Mouse (Mus musculus): ENCODE measurements at regions not wholly inside any gene's neighbourhood (a gene's known extent, or its start where the extent isn't known, plus 50 kb on each side); places are given as distances from the start of the nearest gene placed in this dataset.

- no peak for ATAC-seq (ENCODE audit: poor library complexity, severe bottlenecking)
Measured at GRCm38 (mm10) chr6:50898792-50899191, 244.6 kb upstream of the Npvf start.

- ATAC-seq (ENCODE audit: poor library complexity, severe bottlenecking): no peak
Measured at GRCm38 (mm10) chr6:50915166-50916030, 261.2 kb upstream of the Npvf start.

- ATAC-seq (ENCODE audit: poor library complexity, severe bottlenecking): no peak
Measured at GRCm38 (mm10) chr6:50918248-50918647, 264.0 kb upstream of the Npvf start.

- no peak for ATAC-seq (ENCODE audit: poor library complexity, severe bottlenecking)
Measured at GRCm38 (mm10) chr6:50922235-50922634, 268.0 kb upstream of the Npvf start.

- no peak for ATAC-seq (ENCODE audit: poor library complexity, severe bottlenecking)
Measured at GRCm38 (mm10) chr6:50924571-50924970, 270.3 kb upstream of the Npvf start.

- no peak for ATAC-seq (ENCODE audit: poor library complexity, severe bottlenecking)
Measured at GRCm38 (mm10) chr6:50924998-50925397, 270.8 kb upstream of the Npvf start.

- no peak for ATAC-seq (ENCODE audit: poor library complexity, severe bottlenecking)
Measured at GRCm38 (mm10) chr6:50926313-50926712, 272.1 kb upstream of the Npvf start.

GRCm38 (mm10) chr6:50929503-50929902, 275.3 kb upstream of the Npvf start:
- no peak for ATAC-seq (ENCODE audit: poor library complexity, severe bottlenecking)

GRCm38 (mm10) chr6:50933510-50933909, 279.3 kb upstream of the Npvf start:
- no peak for ATAC-seq (ENCODE audit: poor library complexity, severe bottlenecking)

GRCm38 (mm10) chr6:50934245-50934644, 280.0 kb upstream of the Npvf start:
- no peak for ATAC-seq (ENCODE audit: poor library complexity, severe bottlenecking)

- ATAC-seq (ENCODE audit: poor library complexity, severe bottlenecking): no peak
Measured at GRCm38 (mm10) chr6:50936306-50936705, 282.1 kb upstream of the Npvf start.

GRCm38 (mm10) chr6:50937094-50937493, 282.9 kb upstream of the Npvf start:
- peak; percentile 68 for ATAC-seq (ENCODE audit: poor library complexity, severe bottlenecking)

- peak; percentile 38; the same call in 1 of the 2 replicates for ATAC-seq (ENCODE audit: poor library complexity, severe bottlenecking)
Measured at GRCm38 (mm10) chr6:50938879-50939278, 284.6 kb upstream of the Npvf start.

GRCm38 (mm10) chr6:50939440-50939839, 285.2 kb upstream of the Npvf start:
- ATAC-seq (ENCODE audit: poor library complexity, severe bottlenecking): no peak

GRCm38 (mm10) chr6:50940118-50940517, 285.9 kb upstream of the Npvf start:
- ATAC-seq (ENCODE audit: poor library complexity, severe bottlenecking): no peak

- no peak for ATAC-seq (ENCODE audit: poor library complexity, severe bottlenecking)
Measured at GRCm38 (mm10) chr6:50940641-50941398, 286.6 kb upstream of the Npvf start.

GRCm38 (mm10) chr6:50942696-50943095, 288.5 kb upstream of the Npvf start:
- ATAC-seq (ENCODE audit: poor library complexity, severe bottlenecking): no peak

GRCm38 (mm10) chr6:50948061-50948460, 293.8 kb upstream of the Npvf start:
- no peak for ATAC-seq (ENCODE audit: poor library complexity, severe bottlenecking)

- no peak for ATAC-seq (ENCODE audit: poor library complexity, severe bottlenecking)
Measured at GRCm38 (mm10) chr6:50949361-50949760, 295.1 kb upstream of the Npvf start.

- no peak for ATAC-seq (ENCODE audit: poor library complexity, severe bottlenecking)
Measured at GRCm38 (mm10) chr6:50949883-50950583, 295.8 kb upstream of the Npvf start.

GRCm38 (mm10) chr6:50957328-50957900, 303.2 kb upstream of the Npvf start:
- no peak for ATAC-seq (ENCODE audit: poor library complexity, severe bottlenecking)
